Mouse (Mus musculus): ENCODE measurements around the gene Dennd6a. TPM values are rescaled to one million over a fixed set of nuclear protein-coding genes. Genes with fewer than 3 reads are reported as not detected.
"Not testable (repeated sequence)": the region's sequence is repeated elsewhere in the genome, so short reads cannot be mapped to it uniquely, and the experiment has no call there.

Dennd6a gene
- 33.8 and 35.2 TPM in 2 replicates for polyA plus RNA-seq (2016; fragmentation: Nextera tagmentation; extraction: Ambion mirVana)

DNA sequence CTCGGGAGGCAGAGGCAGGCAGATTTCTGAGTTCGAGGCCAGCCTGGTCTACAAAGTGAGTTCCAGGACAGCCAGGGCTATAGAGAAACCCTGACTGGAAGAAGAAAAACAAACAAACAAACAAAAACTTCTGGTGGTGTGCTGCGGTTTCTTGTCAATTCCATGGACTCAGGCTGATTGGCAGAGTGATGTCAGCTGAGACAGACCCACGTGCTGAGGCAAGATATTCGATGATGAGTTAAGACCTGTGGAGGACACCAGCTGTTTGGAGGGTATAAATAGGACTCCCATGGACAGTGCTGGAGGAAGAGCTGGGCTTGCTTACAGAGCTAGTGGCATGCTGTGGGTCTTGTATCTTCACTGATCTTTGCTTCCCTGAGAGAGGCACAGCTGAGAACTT, at the start of gene Dennd6a:
Dennd6a (plus strand) TSS at position 301 of the 400 bp plus-strand sequence.
- WGBS, result 83% methylated on average over 5 of the region's 5 CpGs
- not testable (repeated sequence) for H3K4me2 ChIP-seq; H3K27ac ChIP-seq; ATAC-seq (ENCODE audit: insufficient number of reproducible peaks, insufficient read depth, low FRiP score, low TSS enrichment, low read depth); H3K9ac ChIP-seq (replicated peaks); H3K27me3 ChIP-seq; H3K4me1 ChIP-seq (replicated peaks); H3K4me3 ChIP-seq (replicated peaks); H3K36me3 ChIP-seq; H3K9me3 ChIP-seq

GRCm38 (mm10) chr14:26525955-26526354, 47.7 kb upstream of the Dennd6a start:
- Histone ChIP-seq H3K9ac (replicated peaks) (no peak overlapping the region), H3K4me1 (replicated peaks) (peaks cover 12% of the 10 kb centered on the region), H3K27ac (no peak overlapping the region), H3K27me3 (no peaks in the 10 kb centered on the region), H3K36me3 (peaks cover 16% of the 10 kb centered on the region; the same call in 1 of the 2 replicates), H3K4me3 (replicated peaks) (no peak overlapping the region), H3K9me3 (no peaks in the 10 kb centered on the region), H3K4me2 (no peak overlapping the region)
- 66% methylated on average over 3 of the region's 3 CpGs for WGBS
- no peak for ATAC-seq (ENCODE audit: insufficient number of reproducible peaks, insufficient read depth, low FRiP score, low TSS enrichment, low read depth)

GRCm38 (mm10) chr14:26528296-26528695, 45.4 kb upstream of the Dennd6a start:
- 93% methylated on average over 2 of the region's 2 CpGs for WGBS

DNA sequence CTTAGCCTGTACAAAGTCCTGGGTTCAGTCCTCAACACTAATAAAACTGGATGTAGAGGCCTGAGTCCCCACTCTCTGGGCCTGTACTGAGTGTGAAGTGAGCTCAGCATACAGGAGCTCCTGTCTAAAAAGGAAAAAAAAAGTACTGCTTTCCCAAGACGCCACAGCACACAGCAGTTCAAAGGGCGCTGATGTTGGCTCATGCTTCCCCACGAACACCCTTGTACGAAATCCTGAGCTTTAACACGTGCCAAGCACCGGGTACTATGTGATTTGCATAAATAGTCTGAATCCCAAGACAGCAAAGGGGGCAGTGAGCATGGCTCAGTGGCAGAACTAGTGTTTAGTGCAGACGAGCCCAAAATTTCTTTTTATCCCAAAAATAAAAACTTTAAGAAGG, 43.3 kb upstream of the Dennd6a start:
- H3K4me3 ChIP-seq (replicated peaks), result no peak overlapping the region
- H3K4me1 ChIP-seq (replicated peaks), result peaks cover 25% of the 10 kb centered on the region
- no peak overlapping the region for H3K4me2 ChIP-seq
- H3K9me3 ChIP-seq, result no peaks in the 10 kb centered on the region
- 0 out of 2 replicates have a peak, but pooled peaks cover 9% of the 10 kb centered on the region for H3K36me3 ChIP-seq
- ATAC-seq (ENCODE audit: insufficient number of reproducible peaks, insufficient read depth, low FRiP score, low TSS enrichment, low read depth), result no peak
- 75% methylated on average over 7 of the region's 7 CpGs for WGBS
- no peak overlapping the region for H3K9ac ChIP-seq (replicated peaks)
- H3K27me3 ChIP-seq, result no peaks in the 10 kb centered on the region
- no peak overlapping the region for H3K27ac ChIP-seq

More at GRCm38 (mm10) chr14:26528296-26528695, 45.4 kb upstream of the Dennd6a start:
- Histone ChIP-seq H3K9ac (replicated peaks) (no peak overlapping the region), H3K4me3 (replicated peaks) (no peak overlapping the region), H3K36me3 (peaks cover 16% of the 10 kb centered on the region; the same call in 1 of the 2 replicates), H3K4me1 (replicated peaks) (peaks cover 20% of the 10 kb centered on the region), H3K4me2 (no peak overlapping the region), H3K9me3 (no peaks in the 10 kb centered on the region), H3K27me3 (no peaks in the 10 kb centered on the region), H3K27ac (no peak overlapping the region)
- ATAC-seq (ENCODE audit: insufficient number of reproducible peaks, insufficient read depth, low FRiP score, low TSS enrichment, low read depth), result no peak

DNA sequence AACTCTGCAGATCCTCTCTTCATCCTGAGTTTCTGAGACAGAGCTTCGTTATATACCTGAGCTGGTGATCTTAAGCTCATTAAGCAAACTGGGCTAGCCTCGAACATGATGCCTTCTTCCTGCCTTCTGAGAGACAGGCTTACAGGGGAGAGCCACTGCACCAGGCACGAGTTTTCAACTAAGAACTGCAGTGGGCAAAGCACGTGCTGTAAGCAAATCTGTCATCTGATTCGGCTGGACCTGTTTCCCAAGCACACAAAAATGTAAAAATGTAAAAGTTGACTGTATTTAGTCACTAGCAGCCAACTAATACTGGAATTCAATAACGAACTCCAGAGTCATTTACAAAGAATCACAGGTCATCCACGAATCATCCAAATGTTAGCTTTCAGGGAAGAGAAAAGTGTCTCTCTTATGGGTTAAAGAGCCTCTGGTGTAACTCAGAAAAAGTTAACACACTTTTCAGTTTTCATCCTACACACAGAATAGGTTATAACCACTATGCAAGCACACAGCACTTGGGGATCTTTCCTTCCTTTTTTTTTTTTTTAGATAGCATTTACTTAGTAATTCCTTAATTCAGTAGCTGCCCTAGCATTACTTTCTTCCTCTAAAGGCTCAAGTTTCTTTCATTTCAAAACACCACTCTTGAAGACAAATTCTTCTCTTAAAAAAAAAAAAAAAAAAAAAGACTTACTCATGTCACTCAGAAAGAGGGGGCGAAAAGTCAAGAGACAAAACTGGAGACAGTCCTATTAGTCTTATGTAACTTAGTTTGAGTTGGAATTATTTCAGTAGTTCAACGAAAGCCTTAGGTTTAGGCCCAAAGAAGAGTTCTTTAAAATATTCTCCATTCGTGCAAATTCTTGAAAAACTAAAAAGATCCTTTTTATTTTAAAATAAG, 42.0 kb upstream of the Dennd6a start:
- H3K36me3 ChIP-seq, result 0 out of 2 replicates have a peak, but pooled peaks cover 9% of the 10 kb centered on the region
- peaks cover 25% of the 10 kb centered on the region for H3K4me1 ChIP-seq (replicated peaks)
- H3K4me3 ChIP-seq (replicated peaks), result no peak overlapping the region
- whole genome bisulfite sequencing, result 79% methylated on average over 10 of the region's 10 CpGs
- no peaks in the 10 kb centered on the region for H3K9me3 ChIP-seq
- no peak for ATAC-seq (ENCODE audit: insufficient number of reproducible peaks, insufficient read depth, low FRiP score, low TSS enrichment, low read depth)
- H3K27me3 ChIP-seq, result no peaks in the 10 kb centered on the region
- no peak overlapping the region for H3K9ac ChIP-seq (replicated peaks)
- no peak overlapping the region for H3K27ac ChIP-seq
- peak overlapping the region; percentile 27 for H3K4me2 ChIP-seq

- no peaks in the 10 kb centered on the region for H3K9me3 ChIP-seq
- 0 out of 2 replicates have a peak, but pooled peaks cover 9% of the 10 kb centered on the region for H3K36me3 ChIP-seq
- H3K4me1 ChIP-seq (replicated peaks), result peaks cover 25% of the 10 kb centered on the region
- WGBS, result 70% methylated on average over 9 of the region's 9 CpGs
- no peak overlapping the region for H3K27ac ChIP-seq
- peak overlapping the region; percentile 95; the same call in 1 of the 2 replicates for H3K9ac ChIP-seq (replicated peaks)
- H3K4me2 ChIP-seq, result peak overlapping the region; percentile 89
- peak overlapping the region; percentile 93 for H3K4me3 ChIP-seq (replicated peaks)
- H3K27me3 ChIP-seq, result no peaks in the 10 kb centered on the region
- no peak for ATAC-seq (ENCODE audit: insufficient number of reproducible peaks, insufficient read depth, low FRiP score, low TSS enrichment, low read depth)
Measured at GRCm38 (mm10) chr14:26532752-26533151, 40.9 kb upstream of the Dennd6a start.

DNA sequence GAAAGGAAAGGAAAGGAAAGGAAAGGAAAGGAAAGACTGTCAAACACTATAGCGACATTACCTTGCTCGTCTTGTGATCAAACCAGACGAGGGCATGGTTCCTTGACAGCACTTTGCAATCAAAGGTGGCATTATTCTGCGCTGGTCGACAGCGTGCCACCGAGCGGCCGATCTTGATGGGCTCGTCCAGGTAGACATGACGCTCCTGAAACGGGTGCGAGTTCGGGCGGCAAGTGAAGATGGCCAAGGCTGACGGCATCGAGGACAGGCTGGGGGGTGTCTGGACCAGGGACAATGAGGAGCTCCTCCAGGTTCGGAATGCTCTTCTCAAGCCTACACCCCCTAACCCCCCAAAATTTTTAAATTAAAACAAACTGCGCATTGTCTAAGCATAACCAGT, 40.4 kb upstream of the Dennd6a start:
- no peak for ATAC-seq (ENCODE audit: insufficient number of reproducible peaks, insufficient read depth, low FRiP score, low TSS enrichment, low read depth)
- Histone ChIP-seq H3K4me1 (replicated peaks) (peaks cover 25% of the 10 kb centered on the region), H3K27ac (no peak overlapping the region), H3K9ac (replicated peaks) (peak overlapping the region; percentile 95), H3K9me3 (no peaks in the 10 kb centered on the region), H3K36me3 (0 out of 2 replicates have a peak, but pooled peaks cover 9% of the 10 kb centered on the region), H3K4me3 (replicated peaks) (peak overlapping the region; percentile 93), H3K27me3 (no peaks in the 10 kb centered on the region), H3K4me2 (peak overlapping the region; percentile 89)
- WGBS, result 29% methylated on average over 19 of the region's 19 CpGs

GRCm38 (mm10) chr14:26533821-26534756, 39.6 kb upstream of the Dennd6a start:
- Histone ChIP-seq H3K27me3 (no peaks in the 10 kb centered on the region), H3K27ac (peak overlapping the region; percentile 84), H3K9ac (replicated peaks) (peak overlapping the region; percentile 95), H3K4me3 (replicated peaks) (peak overlapping the region; percentile 93), H3K4me1 (replicated peaks) (peaks cover 25% of the 10 kb centered on the region), H3K9me3 (no peaks in the 10 kb centered on the region), H3K4me2 (peak overlapping the region; percentile 89), H3K36me3 (0 out of 2 replicates have a peak, but pooled peaks cover 7% of the 10 kb centered on the region)
- peak; percentile 75 for ATAC-seq (ENCODE audit: insufficient number of reproducible peaks, insufficient read depth, low FRiP score, low TSS enrichment, low read depth)
- WGBS, result under 1% methylated on average over 91 of the region's 92 CpGs

GRCm38 (mm10) chr14:26534757-26535479, 38.7 kb upstream of the Dennd6a start, which contains the start of gene Slmap:
Gene Slmap, minus strand, starts transcription at chr14:26534931.
- H3K9me3 ChIP-seq, result no peaks in the 10 kb centered on the region
- no peaks in the 10 kb centered on the region for H3K27me3 ChIP-seq
- peak within 1 kb of the TSS; percentile 89 for H3K4me2 ChIP-seq
- ATAC-seq (ENCODE audit: insufficient number of reproducible peaks, insufficient read depth, low FRiP score, low TSS enrichment, low read depth), result peak; percentile 94
- peak within 1 kb of the TSS; percentile 84 for H3K27ac ChIP-seq
- peaks cover 25% of the 10 kb centered on the region for H3K4me1 ChIP-seq (replicated peaks)
- WGBS, result 13% methylated on average over 33 of the region's 33 CpGs
- peak within 1 kb of the TSS; percentile 93 for H3K4me3 ChIP-seq (replicated peaks)
- 0 out of 2 replicates have a peak, but pooled peaks cover 2% of the 10 kb centered on the region for H3K36me3 ChIP-seq
- peak within 1 kb of the TSS; percentile 95 for H3K9ac ChIP-seq (replicated peaks)

GRCm38 (mm10) chr14:26539241-26539640, 34.4 kb upstream of the Dennd6a start:
- Histone ChIP-seq H3K4me1 (replicated peaks) (no peaks in the 10 kb centered on the region), H3K4me2 (no peak overlapping the region), H3K9me3 (no peaks in the 10 kb centered on the region), H3K36me3 (no peaks in the 10 kb centered on the region), H3K9ac (replicated peaks) (no peak overlapping the region), H3K27ac (no peak overlapping the region), H3K27me3 (no peaks in the 10 kb centered on the region), H3K4me3 (replicated peaks) (no peak overlapping the region)
- WGBS, result 85% methylated on average over 4 of the region's 4 CpGs
- ATAC-seq (ENCODE audit: insufficient number of reproducible peaks, insufficient read depth, low FRiP score, low TSS enrichment, low read depth), result no peak
